Mouse (Mus musculus) hindlimb bud, embryonic 11.5 days (tissue): ENCODE measurements around the gene C1qa.

ENCODE experiments used
- DNase-seq: peaks from one replicate; pipeline ENCODE4 v3.0.0-alpha.2; 2012; ENCODE audit warnings: low read depth, low spot score; ENCODE audit errors: extremely low spot score

The C1qa gene

GRCm38 (mm10) chr4:136898637-136899036 is at the start of gene C1qa:
C1qa (minus strand) TSS chr4:136898803.
- no peak for DNase-seq

GRCm38 (mm10) chr4:136945397-136945796 is 46.8 kb upstream of the C1qa start:
- DNase-seq: no peak

- DNase-seq: no peak
Measured at GRCm38 (mm10) chr4:136944558-136945350, 46.2 kb upstream of the C1qa start.

- DNase-seq: no peak
Measured at GRCm38 (mm10) chr4:136943175-136943574, 44.6 kb upstream of the C1qa start.

- no peak for DNase-seq
Measured at GRCm38 (mm10) chr4:136942761-136943160, 44.2 kb upstream of the C1qa start.

- DNase-seq: no peak
Measured at GRCm38 (mm10) chr4:136937935-136938334, 39.3 kb upstream of the C1qa start.

GRCm38 (mm10) chr4:136937344-136937743 is 38.7 kb upstream of the C1qa start:
- DNase-seq: no peak

- no peak for DNase-seq
Measured at GRCm38 (mm10) chr4:136934746-136935613, 36.4 kb upstream of the C1qa start.

GRCm38 (mm10) chr4:136930474-136930873 is 31.9 kb upstream of the C1qa start:
- DNase-seq: no peak

GRCm38 (mm10) chr4:136928928-136929327 is 30.3 kb upstream of the C1qa start:
- peak; percentile 44 for DNase-seq

- DNase-seq: no peak
Measured at GRCm38 (mm10) chr4:136925804-136926203, 27.2 kb upstream of the C1qa start.

GRCm38 (mm10) chr4:136924529-136924928 is 25.9 kb upstream of the C1qa start:
- DNase-seq: peak; percentile 57

- no peak for DNase-seq
Measured at GRCm38 (mm10) chr4:136919526-136919925, 20.9 kb upstream of the C1qa start.

GRCm38 (mm10) chr4:136918834-136919233 is 20.2 kb upstream of the C1qa start:
- DNase-seq: no peak

GRCm38 (mm10) chr4:136917165-136917524 is 18.5 kb upstream of the C1qa start:
- no peak for DNase-seq

GRCm38 (mm10) chr4:136916359-136917164 is 18.0 kb upstream of the C1qa start:
- no peak for DNase-seq

GRCm38 (mm10) chr4:136912841-136913240 is 14.2 kb upstream of the C1qa start:
- DNase-seq: no peak

GRCm38 (mm10) chr4:136911804-136912203 is 13.2 kb upstream of the C1qa start:
- no peak for DNase-seq

- DNase-seq: no peak
Measured at GRCm38 (mm10) chr4:136911211-136911646, 12.6 kb upstream of the C1qa start.

- DNase-seq: no peak
Measured at GRCm38 (mm10) chr4:136907809-136908208, 9.2 kb upstream of the C1qa start.

- DNase-seq: peak; percentile 57
Measured at GRCm38 (mm10) chr4:136907033-136907432, 8.4 kb upstream of the C1qa start.
